ENCODE assay signal across 8 mouse cellular contexts in the genomic region with DNA sequence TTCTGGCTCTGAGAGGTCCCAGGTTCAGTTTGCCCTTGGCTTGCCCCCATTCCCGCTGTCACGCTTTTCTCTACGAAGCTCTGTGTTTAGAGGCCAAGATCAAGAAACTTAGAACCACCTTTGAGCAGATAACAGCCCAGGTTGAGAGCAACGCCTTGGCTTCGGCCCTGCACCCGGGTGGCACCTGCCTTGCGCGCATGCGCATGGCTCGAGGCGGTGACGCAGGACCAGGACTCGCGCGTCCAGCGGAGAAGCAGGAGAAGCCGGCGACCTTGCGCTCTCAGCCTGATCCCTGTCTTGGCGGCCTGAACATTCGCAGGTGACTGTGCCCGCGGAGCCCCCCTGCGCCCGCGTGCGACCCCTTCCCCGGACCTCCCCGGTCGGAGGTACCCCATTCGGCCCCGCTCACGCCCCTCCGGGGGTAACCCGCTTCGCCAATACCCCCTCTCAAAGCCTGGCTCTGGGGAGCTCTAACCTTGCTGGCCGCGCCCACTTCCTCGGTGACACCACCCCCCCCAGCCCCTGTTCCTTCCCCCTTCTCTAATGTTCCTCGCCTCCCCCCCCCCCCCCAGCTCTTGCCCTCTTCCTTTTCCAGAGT. TPM values are rescaled to one million over a fixed set of nuclear protein-coding genes. Genes with fewer than 3 reads are reported as not detected.
A peak's percentile ranks its signal among the peaks of the same experiment; 100 is the strongest.
DNase-seq lines count a peak whose midpoint lies in the region; ATAC-seq and TF ChIP-seq lines count a peak whose summit lies in the region.

Gene Plekhb2 (plus strand): TSS at position 232 of the 598 bp plus-strand sequence.

- WGBS in hindbrain, embryonic 12.5 days: under 1% methylated on average over 39 of the region's 40 CpGs
- 2% methylated on average over 29 of the region's 40 CpGs for WGBS in lung, postnatal 0 days

- H3K36me3 ChIP-seq in hindbrain, embryonic 12.5 days: no peaks in the 10 kb centered on the region
- H3K36me3 ChIP-seq in lung, postnatal 0 days (ENCODE audit: insufficient read depth, low read length): no peaks in the 10 kb centered on the region

- peak within 1 kb of the TSS; percentile 94 for H3K9ac ChIP-seq in hindbrain, embryonic 12.5 days
- peak within 1 kb of the TSS; percentile 69 for H3K9ac ChIP-seq in lung, postnatal 0 days (replicated peaks; ENCODE audit: low read depth)

- no peaks in the 10 kb centered on the region for H3K27me3 ChIP-seq in hindbrain, embryonic 12.5 days
- H3K27me3 ChIP-seq in lung, postnatal 0 days (replicated peaks; ENCODE audit: insufficient read depth, low read length): no peaks in the 10 kb centered on the region

- H3K4me2 ChIP-seq in hindbrain, embryonic 12.5 days (replicated peaks): peak within 1 kb of the TSS; percentile 75
- peak within 1 kb of the TSS; percentile 92 for H3K4me2 ChIP-seq in lung, postnatal 0 days (replicated peaks; ENCODE audit: low read depth, low read length)

- TF ChIP-seq EP300 in lung, postnatal 0 days (IDR thresholded peaks at IDR 0.05): no peak

- peaks cover 31% of the 10 kb centered on the region for H3K4me1 ChIP-seq in hindbrain, embryonic 12.5 days
- H3K4me1 ChIP-seq in lung, postnatal 0 days (ENCODE audit: insufficient read depth, low read depth, low read length): no peaks in the 10 kb centered on the region

- no peak for TF ChIP-seq CTCF in lung, postnatal 0 days (IDR thresholded peaks at IDR 0.05)

- peak; percentile 88 for ATAC-seq in hindbrain, embryonic 12.5 days (ENCODE audit: low FRiP score)
- peak; percentile 90 for ATAC-seq in lung, postnatal 0 days

- peak within 1 kb of the TSS; percentile 40 for H3K27ac ChIP-seq in hindbrain, embryonic 12.5 days
- H3K27ac ChIP-seq in lung, postnatal 0 days (ENCODE audit: low read length): peak within 1 kb of the TSS; percentile 72

- H3K4me3 ChIP-seq in hindbrain, embryonic 12.5 days: peak within 1 kb of the TSS; percentile 80
- H3K4me3 ChIP-seq in lung, postnatal 0 days (ENCODE audit: low read depth, low read length): peak within 1 kb of the TSS; percentile 65

- H3K9me3 ChIP-seq in hindbrain, embryonic 12.5 days (replicated peaks): no peaks in the 10 kb centered on the region
- H3K9me3 ChIP-seq in lung, postnatal 0 days (ENCODE audit: low read length): no peaks in the 10 kb centered on the region

- DNase-seq in NIH3T3 (ENCODE audit: low read depth): peak; percentile 93
- DNase-seq in cerebellum, postnatal 10 days: peak; percentile 94 to 96
- DNase-seq in frontal cortex, postnatal 14 days (ENCODE audit: low spot score in 2 of 2): peak; percentile 70 to 82
- DNase-seq in layer of hippocampus, postnatal 10 days (ENCODE audit: low spot score in 2 of 2): peak; percentile 82 to 87
- peak; percentile 89 for DNase-seq in lung, postnatal 0 days (ENCODE audit: low spot score)
- peak; percentile 60 for DNase-seq in ovary, postnatal 10 days (ENCODE audit: low spot score)
- DNase-seq in thymus, postnatal 10 days (ENCODE audit: low spot score in 2 of 2): peak; percentile 75 to 86

RNA-seq across cellular contexts. Expression of gene Plekhb2, which starts in this region (rescaled TPM):
- 50.8 and 59.8 TPM in 2 replicates for polyA plus RNA-seq in hindbrain, embryonic 12.5 days (2016; fragmentation: Nextera tagmentation; extraction: Ambion mirVana)
- 100 to 1,000 TPM; 185 to 198 TPM for total RNA-seq in layer of hippocampus, postnatal 10 days (2021)
- 71.1 and 79.8 TPM in 2 replicates for polyA plus RNA-seq in lung, postnatal 0 days (2015; fragmentation: Nextera tagmentation; extraction: Ambion mirVana)

Comparison
In these comparisons a context has a peak if more than half of its experiments do, and no peak if none do; other contexts are left out.
1. Peak in every context shown above with its lines: DNase-seq, ATAC-seq, H3K4me3 ChIP-seq and H3K27ac ChIP-seq.